Mouse (Mus musculus) CH12.LX (cell line): ENCODE measurements around the gene Drg2.

Experiments
- CHD2 ChIP-seq: IDR thresholded peaks from 2 replicates; pipeline ENCODE4 v1.6.1; 2011; ENCODE audit warnings: low read length, improper control_type of control experiment
- CTCF ChIP-seq, 2 experiments: IDR thresholded peaks in 1 of 2; conservative IDR thresholded peaks in 1 of 2; 2 replicates each; pipeline ENCODE4 v1.5.1; 2011 to 2012; ENCODE audit warnings: low read depth in 2 of 2, low read length in 2 of 2, improper control_type of control experiment in 1 of 2, inconsistent platforms in 1 of 2, mild to moderate bottlenecking in 1 of 2, moderate library complexity in 1 of 2
- POLR2A ChIP-seq: IDR thresholded peaks from 2 replicates; pipeline ENCODE4 v1.6.1; 2011; ENCODE audit warnings: low read depth, mild to moderate bottlenecking, improper control_type of control experiment, low read length

GRCm38 (mm10) chr11:60422046-60422668 is 32.2 kb upstream of the Drg2 start:
- TF ChIP-seq CTCF (conservative IDR thresholded peaks at IDR 0.05 in 1 of 2, IDR thresholded peaks at IDR 0.05 in 1 of 2; ENCODE audit: low read depth in 2 of 2, low read length in 2 of 2) (peak in 1 of 2 experiments; percentile 57; a peak in 2 of 4 replicates), CHD2 (no peak), POLR2A (no peak)
